Mouse (Mus musculus) CD4-positive, CD25-positive, alpha-beta regulatory T cell, adult 2 months (primary cell): Measurements from ENCODE around the gene Cacna1c.
"Not testable (repeated sequence)": the region's sequence is repeated elsewhere in the genome, so short reads cannot be mapped to it uniquely, and the experiment has no call there.

Source experiments
- DNase-seq: peaks from one replicate; pipeline ENCODE4 v3.0.0-alpha.2; 2012; ENCODE audit warnings: low read depth, low spot score

Cacna1c gene

GRCm38 (mm10) chr6:119213375-119213774 lies 17.2 kb upstream of the Cacna1c start:
- no peak for DNase-seq

GRCm38 (mm10) chr6:119206006-119206405 lies 9.8 kb upstream of the Cacna1c start:
- DNase-seq: not testable (repeated sequence)

- no peak for DNase-seq
Observed at GRCm38 (mm10) chr6:119204915-119205314, 8.7 kb upstream of the Cacna1c start.

- DNase-seq: no peak
Observed at GRCm38 (mm10) chr6:119204286-119204685, 8.1 kb upstream of the Cacna1c start.

- no peak for DNase-seq
Observed at GRCm38 (mm10) chr6:119201575-119201974, 5.4 kb upstream of the Cacna1c start.

GRCm38 (mm10) chr6:119200362-119200761 lies 4.1 kb upstream of the Cacna1c start:
- DNase-seq: no peak

GRCm38 (mm10) chr6:119199274-119199879 lies 3.2 kb upstream of the Cacna1c start:
- DNase-seq: no peak

GRCm38 (mm10) chr6:119198534-119199273 lies 2.5 kb upstream of the Cacna1c start:
- DNase-seq: peak; percentile 33

- DNase-seq: no peak
Observed at GRCm38 (mm10) chr6:119194601-119195000, 1.6 kb downstream of the Cacna1c start.

GRCm38 (mm10) chr6:119194161-119194560 lies 2.1 kb downstream of the Cacna1c start:
- DNase-seq: no peak

GRCm38 (mm10) chr6:119193571-119194154 lies 2.6 kb downstream of the Cacna1c start:
- DNase-seq: no peak

GRCm38 (mm10) chr6:119191478-119191877 lies 4.7 kb downstream of the Cacna1c start:
- no peak for DNase-seq

GRCm38 (mm10) chr6:119187631-119188030 lies 8.6 kb downstream of the Cacna1c start:
- DNase-seq: no peak

- peak; percentile 19 for DNase-seq
Observed at GRCm38 (mm10) chr6:119186658-119187057, 9.6 kb downstream of the Cacna1c start.

- DNase-seq: no peak
Observed at GRCm38 (mm10) chr6:119183781-119184180, 12.4 kb downstream of the Cacna1c start.

GRCm38 (mm10) chr6:119182211-119182610 lies 14.0 kb downstream of the Cacna1c start:
- DNase-seq: no peak

- no peak for DNase-seq
Observed at GRCm38 (mm10) chr6:119180188-119180587, 16.0 kb downstream of the Cacna1c start.

- DNase-seq: no peak
Observed at GRCm38 (mm10) chr6:119177101-119177500, 19.1 kb downstream of the Cacna1c start.

- no peak for DNase-seq
Observed at GRCm38 (mm10) chr6:119176103-119176502, 20.1 kb downstream of the Cacna1c start.

GRCm38 (mm10) chr6:119175078-119175853 lies 21.0 kb downstream of the Cacna1c start, which contains the start of gene Dcp1b:
Gene Dcp1b (plus strand): TSS chr6:119175253.
- peak; percentile 95 for DNase-seq

GRCm38 (mm10) chr6:119174307-119175074 lies 21.7 kb downstream of the Cacna1c start:
- no peak for DNase-seq
